Mouse (Mus musculus) intestine, postnatal 0 days (tissue): ENCODE measurements around the gene Cpox. TPM values are rescaled to one million over a fixed set of nuclear protein-coding genes. Genes with fewer than 3 reads are reported as not detected.

Experiments
- ATAC-seq: fragments of 200-750 bp; cut with Nextera tagmentation; 2 replicates; pipeline ENCODE4 v1.8.0; 2017; ENCODE audit warnings: mild to moderate bottlenecking, moderate TSS enrichment, moderate library complexity
- H3K27ac ChIP-seq: fragments of 300-500 bp; sonication (generic); 2 replicates; pipeline ENCODE4 v1.5.1; 2014; ENCODE audit warnings: mild to moderate bottlenecking, low read depth, low read length, moderate library complexity
- H3K27me3 ChIP-seq: fragments of 300-500 bp; sonication (generic); replicated peaks from 2 replicates; pipeline ENCODE4 v1.6.1; 2014; ENCODE audit warnings: low read length, mixed read lengths; ENCODE audit not compliant: control insufficient read depth, insufficient read depth
- H3K36me3 ChIP-seq: fragments of 300-500 bp; sonication (generic); 2 replicates; pipeline ENCODE4 v1.6.1; 2014; ENCODE audit warnings: mild to moderate bottlenecking, moderate library complexity; ENCODE audit not compliant: control insufficient read depth, insufficient read depth
- H3K4me1 ChIP-seq: fragments of 300-500 bp; sonication (generic); replicated peaks from 2 replicates; pipeline ENCODE4 v1.6.1; 2014; ENCODE audit warnings: antibody characterized with exemption, low read length, mixed read lengths; ENCODE audit not compliant: control insufficient read depth, insufficient read depth
- H3K4me2 ChIP-seq: fragments of 300-500 bp; sonication (generic); replicated peaks from 2 replicates; pipeline ENCODE4 v1.6.1; 2014; ENCODE audit warnings: low read depth, mild to moderate bottlenecking, moderate library complexity
- H3K4me3 ChIP-seq: fragments of 300-500 bp; sonication (generic); 2 replicates; pipeline ENCODE4 v1.5.1; 2014; ENCODE audit warnings: low read depth, low read length
- H3K9ac ChIP-seq: fragments of 300-500 bp; sonication (generic); 2 replicates; pipeline ENCODE4 v1.6.1; 2014; ENCODE audit warnings: mild to moderate bottlenecking, low read depth, low read length
- H3K9me3 ChIP-seq: fragments of 300-500 bp; sonication (generic); 2 replicates; pipeline ENCODE4 v1.6.1; 2016; ENCODE audit warnings: mixed run types; ENCODE audit not compliant: control insufficient read depth
- CTCF ChIP-seq: sonication (generic); IDR thresholded peaks from 2 replicates; pipeline ENCODE4 v1.5.1; 2016; ENCODE audit warnings: low read depth, mild to moderate bottlenecking, control low read depth, antibody characterized with exemption, moderate library complexity
- WGBS: fragments of 180-500 bp; shearing (Covaris S2); extraction: QIAGEN DNeasy Blood & Tissue Kit; methylation state at CpG from one replicate; pipeline ENCODE4 v1.1.7; 2014; 5-methylcytosine and 5-hydroxymethylcytosine counted together
- polyA plus RNA-seq: library from polyadenylated mRNA; unstranded; fragments of >200 nt; fragmentation: Nextera tagmentation; extraction: Ambion mirVana; gene quantifications from 2 replicates; pipeline ENCODE4 v1.2.1, GENCODE M21; 2015

Gene Cpox
- polyA plus RNA-seq, 1 experiment from 2014 or later: 54.5 TPM

GRCm38 (mm10) chr16:58668586-58668985 is 1.5 kb upstream of the Cpox start:
- no peak for TF ChIP-seq CTCF
- 79% methylated on average over 3 of the region's 3 CpGs for WGBS
- no peak overlapping the region for H3K9ac ChIP-seq
- no peaks in the 10 kb centered on the region for H3K27me3 ChIP-seq
- ATAC-seq: no peak
- no peaks in the 10 kb centered on the region for H3K9me3 ChIP-seq
- H3K4me2 ChIP-seq: no peak overlapping the region
- H3K4me3 ChIP-seq: no peak overlapping the region
- H3K4me1 ChIP-seq: 0 out of 2 replicates have a peak, but pooled peaks cover 4% of the 10 kb centered on the region
- no peak overlapping the region for H3K27ac ChIP-seq
- H3K36me3 ChIP-seq: peaks cover 3% of the 10 kb centered on the region

- no peak overlapping the region for H3K9ac ChIP-seq
- H3K27ac ChIP-seq: 0 out of 2 replicates have a peak overlapping the region, but pooled peaks have one; percentile 31
- 24% methylated on average over 5 of the region's 5 CpGs for WGBS
- no peaks in the 10 kb centered on the region for H3K27me3 ChIP-seq
- H3K4me3 ChIP-seq: no peak overlapping the region
- H3K9me3 ChIP-seq: no peaks in the 10 kb centered on the region
- H3K4me1 ChIP-seq: 0 out of 2 replicates have a peak, but pooled peaks cover 4% of the 10 kb centered on the region
- ATAC-seq: no peak
- TF ChIP-seq CTCF: no peak
- H3K4me2 ChIP-seq: peak overlapping the region; percentile 81
- peaks cover 9% of the 10 kb centered on the region for H3K36me3 ChIP-seq
These were observed 828 bp upstream of the Cpox start for GRCm38 (mm10) chr16:58669264-58669663.

GRCm38 (mm10) chr16:58670643-58671042 is 551 bp downstream of the Cpox start:
- Histone ChIP-seq H3K36me3 (peaks cover 21% of the 10 kb centered on the region), H3K27me3 (no peaks in the 10 kb centered on the region), H3K27ac (peak overlapping the region; percentile 90), H3K4me1 (0 out of 2 replicates have a peak, but pooled peaks cover 4% of the 10 kb centered on the region), H3K9me3 (no peaks in the 10 kb centered on the region), H3K4me2 (peak overlapping the region; percentile 81), H3K4me3 (peak overlapping the region; percentile 96), H3K9ac (peak overlapping the region; percentile 89)
- under 1% methylated on average over 25 of the region's 25 CpGs for WGBS
- ATAC-seq: peak; percentile 18; the same call in 1 of the 2 replicates
- TF ChIP-seq CTCF: peak; percentile 56

GRCm38 (mm10) chr16:58671212-58671985 is 1.3 kb downstream of the Cpox start:
- peak overlapping the region; percentile 81 for H3K4me2 ChIP-seq
- ATAC-seq: no peak
- H3K4me1 ChIP-seq: 0 out of 2 replicates have a peak, but pooled peaks cover 4% of the 10 kb centered on the region
- peak overlapping the region; percentile 96 for H3K4me3 ChIP-seq
- H3K9me3 ChIP-seq: no peaks in the 10 kb centered on the region
- peak overlapping the region; percentile 46; the same call in 1 of the 2 replicates for H3K27ac ChIP-seq
- TF ChIP-seq CTCF: no peak
- 0 out of 2 replicates have a peak overlapping the region, but pooled peaks have one; percentile 89 for H3K9ac ChIP-seq
- 48% methylated on average over 8 of the region's 8 CpGs for WGBS
- peaks cover 26% of the 10 kb centered on the region for H3K36me3 ChIP-seq
- H3K27me3 ChIP-seq: no peaks in the 10 kb centered on the region

GRCm38 (mm10) chr16:58672396-58672795 is 2.3 kb downstream of the Cpox start:
- H3K27me3 ChIP-seq: no peaks in the 10 kb centered on the region
- no peak for ATAC-seq
- H3K4me1 ChIP-seq: 0 out of 2 replicates have a peak, but pooled peaks cover 4% of the 10 kb centered on the region
- no peak overlapping the region for H3K27ac ChIP-seq
- H3K9ac ChIP-seq: no peak overlapping the region
- WGBS: 86% methylated on average over 13 of the region's 13 CpGs
- TF ChIP-seq CTCF: no peak
- H3K4me2 ChIP-seq: peak overlapping the region; percentile 81
- no peaks in the 10 kb centered on the region for H3K9me3 ChIP-seq
- no peak overlapping the region for H3K4me3 ChIP-seq
- H3K36me3 ChIP-seq: peaks cover 32% of the 10 kb centered on the region

GRCm38 (mm10) chr16:58673811-58674410 is 3.8 kb downstream of the Cpox start:
- ATAC-seq: no peak
- TF ChIP-seq CTCF: no peak
- Histone ChIP-seq H3K9me3 (no peaks in the 10 kb centered on the region), H3K27me3 (no peaks in the 10 kb centered on the region), H3K36me3 (peaks cover 45% of the 10 kb centered on the region), H3K4me1 (0 out of 2 replicates have a peak, but pooled peaks cover 4% of the 10 kb centered on the region), H3K4me2 (no peak overlapping the region), H3K4me3 (no peak overlapping the region), H3K9ac (no peak overlapping the region), H3K27ac (no peak overlapping the region)
- 94% methylated on average over 15 of the region's 15 CpGs for WGBS
